Mouse (Mus musculus) limb, embryonic 13.5 days (tissue): ENCODE measurements around the gene 2310061I04Rik. TPM values are rescaled to one million over a fixed set of nuclear protein-coding genes. Genes with fewer than 3 reads are reported as not detected.

Experiments
- ATAC-seq: fragments of 200-750 bp; cut with Nextera tagmentation; 2 replicates; pipeline ENCODE4 v1.8.0; 2017; ENCODE audit warnings: low read depth, moderate number of reproducible peaks, moderate TSS enrichment; ENCODE audit not compliant: low FRiP score
- H3K27ac ChIP-seq: fragments of 300-500 bp; sonication (generic); 2 replicates; pipeline ENCODE4 v1.5.1; 2015; ENCODE audit warnings: inconsistent platforms, mild to moderate bottlenecking, moderate library complexity
- H3K27me3 ChIP-seq: fragments of 300-500 bp; sonication (generic); 2 replicates; pipeline ENCODE4 v1.6.1; 2015; ENCODE audit warnings: mild to moderate bottlenecking, inconsistent platforms
- H3K36me3 ChIP-seq: fragments of 300-500 bp; sonication (generic); 2 replicates; pipeline ENCODE4 v1.6.1; 2015; ENCODE audit warnings: inconsistent platforms, mild to moderate bottlenecking, moderate library complexity
- H3K4me1 ChIP-seq: fragments of 300-500 bp; sonication (generic); 2 replicates; pipeline ENCODE4 v1.6.1; 2015; ENCODE audit warnings: inconsistent platforms
- H3K4me2 ChIP-seq: fragments of 300-500 bp; sonication (generic); replicated peaks from 2 replicates; pipeline ENCODE4 v1.6.1; 2015; ENCODE audit warnings: inconsistent platforms, mild to moderate bottlenecking, moderate library complexity
- H3K4me3 ChIP-seq: fragments of 300-500 bp; sonication (generic); 2 replicates; pipeline ENCODE4 v1.5.1; 2015; ENCODE audit warnings: moderate library complexity, mild to moderate bottlenecking, inconsistent platforms
- H3K9ac ChIP-seq: fragments of 300-500 bp; sonication (generic); 2 replicates; pipeline ENCODE4 v1.6.1; 2015; ENCODE audit warnings: mild to moderate bottlenecking, inconsistent platforms
- H3K9me3 ChIP-seq: fragments of 300-500 bp; sonication (generic); 2 replicates; pipeline ENCODE4 v1.6.1; 2016; ENCODE audit warnings: inconsistent platforms
- WGBS: fragments of 180-500 bp; shearing (Covaris S2); methylation state at CpG from one replicate; pipeline ENCODE4 v1.1.7; 2015; 5-methylcytosine and 5-hydroxymethylcytosine counted together
- polyA plus RNA-seq: library from polyadenylated mRNA; unstranded; fragments of >200 nt; fragmentation: Nextera tagmentation; extraction: Ambion mirVana; gene quantifications from 2 replicates; pipeline ENCODE4 v1.2.1, GENCODE M21; 2015

The 2310061I04Rik gene
- polyA plus RNA-seq, 1 experiment from 2014 or later, result 21.9 TPM

GRCm38 (mm10) chr17:35879245-35880057 is 17.8 kb downstream of the 2310061I04Rik start, which contains the start of gene Dhx16:
Dhx16 (plus strand) TSS chr17:35879819.
- Histone ChIP-seq H3K27me3 (no peaks in the 10 kb centered on the region), H3K36me3 (peaks cover 50% of the 10 kb centered on the region), H3K9ac (peak within 1 kb of the TSS; percentile 93), H3K4me2 (peak within 1 kb of the TSS; percentile 83), H3K27ac (peak within 1 kb of the TSS; percentile 33; the same call in 1 of the 2 replicates), H3K4me1 (peaks cover 12% of the 10 kb centered on the region), H3K4me3 (peak within 1 kb of the TSS; percentile 94), H3K9me3 (no peaks in the 10 kb centered on the region)
- WGBS, result 5% methylated on average over 66 of the region's 66 CpGs
- peak; percentile 93 for ATAC-seq

- H3K9ac ChIP-seq, result no peak overlapping the region
- no peaks in the 10 kb centered on the region for H3K27me3 ChIP-seq
- no peak for ATAC-seq
- H3K4me3 ChIP-seq, result no peak overlapping the region
- H3K36me3 ChIP-seq, result peaks cover 40% of the 10 kb centered on the region
- no peak overlapping the region for H3K4me2 ChIP-seq
- H3K9me3 ChIP-seq, result no peaks in the 10 kb centered on the region
- peaks cover 29% of the 10 kb centered on the region for H3K4me1 ChIP-seq
- WGBS, result 93% methylated on average over 6 of the region's 6 CpGs
- no peak overlapping the region for H3K27ac ChIP-seq
Measured at GRCm38 (mm10) chr17:35874721-35875120, 22.5 kb downstream of the 2310061I04Rik start.

DNA sequence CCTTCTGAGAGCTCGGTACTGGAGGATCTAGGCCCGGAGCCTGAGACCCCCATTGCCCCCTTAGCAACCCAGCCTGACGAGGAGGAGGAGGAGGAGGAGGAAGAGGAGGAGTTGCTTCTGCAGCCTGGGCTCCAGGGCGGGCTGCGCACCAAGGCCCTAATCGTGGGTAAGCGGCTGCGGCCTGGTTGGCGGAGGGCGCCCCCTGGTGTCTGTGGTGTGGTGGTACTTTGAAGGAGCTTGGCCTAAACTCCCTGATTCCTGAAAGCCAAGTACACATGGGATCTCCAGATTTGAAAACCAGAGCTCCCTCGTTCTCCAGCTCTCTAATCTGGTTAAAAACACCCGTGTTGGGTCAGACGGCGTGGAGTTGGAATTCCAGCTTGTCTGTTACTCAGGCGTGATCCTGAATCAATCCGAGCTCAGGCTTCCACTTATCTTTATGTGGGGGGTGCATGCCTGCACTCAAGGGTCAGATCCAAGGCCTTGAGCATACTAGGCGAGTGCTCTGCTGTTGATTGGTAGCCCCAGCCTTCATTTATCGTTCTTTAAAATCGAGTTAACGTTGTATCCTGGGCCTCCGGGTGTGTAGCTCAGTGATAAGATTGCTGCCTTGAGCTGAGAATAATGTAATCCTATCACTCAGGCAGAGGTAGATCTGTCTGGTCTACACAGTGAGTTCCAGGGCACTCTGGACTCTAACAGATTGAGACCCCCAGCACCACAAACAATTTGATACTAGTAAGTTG is 23.3 kb downstream of the 2310061I04Rik start:
- Histone ChIP-seq H3K36me3 (peaks cover 40% of the 10 kb centered on the region), H3K27ac (no peak overlapping the region), H3K4me1 (peaks cover 36% of the 10 kb centered on the region), H3K4me2 (peak overlapping the region; percentile 12; the same call in 1 of the 2 replicates), H3K9ac (peak overlapping the region; percentile 13; the same call in 1 of the 2 replicates), H3K27me3 (no peaks in the 10 kb centered on the region), H3K4me3 (no peak overlapping the region), H3K9me3 (no peaks in the 10 kb centered on the region)
- WGBS, result 32% methylated on average over 21 of the region's 21 CpGs
- ATAC-seq, result peak; percentile 65

DNA sequence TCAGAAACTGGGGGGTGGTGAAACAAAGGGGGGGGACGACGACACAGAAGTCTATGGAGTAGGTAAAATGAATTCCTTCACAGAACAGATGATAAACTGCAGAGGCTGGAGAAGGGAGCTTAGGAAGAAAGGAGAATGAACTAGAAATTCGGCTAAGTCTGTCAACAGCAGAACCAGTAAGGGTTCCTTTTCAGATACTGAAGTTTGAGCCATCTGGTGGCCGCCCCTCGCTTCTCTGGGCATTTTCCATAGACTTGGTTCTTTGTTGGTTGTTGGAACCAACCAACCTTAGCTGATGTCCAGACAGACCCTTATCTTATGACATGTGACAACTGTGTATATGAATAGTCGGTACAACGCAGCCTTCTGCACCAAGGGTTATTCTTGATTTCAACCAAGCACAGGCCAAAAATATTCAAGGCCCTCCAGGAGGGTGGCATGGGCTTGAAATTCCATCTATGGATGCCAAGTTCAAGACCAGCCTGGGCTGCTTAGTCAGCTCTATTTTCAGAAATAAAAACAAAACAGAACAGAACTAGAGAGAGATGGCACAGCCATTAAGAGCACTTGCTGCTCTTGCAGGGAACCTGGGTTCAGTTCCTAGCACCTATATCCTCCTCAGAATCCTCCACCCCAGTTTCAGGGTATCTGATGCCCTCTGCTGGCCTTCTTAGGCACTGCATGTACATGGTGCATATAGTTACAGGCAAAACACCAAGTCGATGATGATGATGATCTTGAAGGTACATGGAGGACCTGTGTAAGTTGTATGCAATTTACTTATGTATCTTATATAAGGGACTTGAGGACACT is 26.1 kb downstream of the 2310061I04Rik start:
- Histone ChIP-seq H3K9me3 (no peaks in the 10 kb centered on the region), H3K4me2 (peak overlapping the region; percentile 99)

GRCm38 (mm10) chr17:35870151-35870883 is 26.9 kb downstream of the 2310061I04Rik start:
- H3K9me3 ChIP-seq, result no peaks in the 10 kb centered on the region
- peak overlapping the region; percentile 6; the same call in 1 of the 2 replicates for H3K27ac ChIP-seq
- peak overlapping the region; percentile 86 for H3K9ac ChIP-seq
- peaks cover 34% of the 10 kb centered on the region for H3K36me3 ChIP-seq
- H3K4me2 ChIP-seq, result peak overlapping the region; percentile 99
- WGBS, result 63% methylated on average over 9 of the region's 9 CpGs
- H3K27me3 ChIP-seq, result no peaks in the 10 kb centered on the region
- H3K4me1 ChIP-seq, result peaks cover 58% of the 10 kb centered on the region
- peak overlapping the region; percentile 63 for H3K4me3 ChIP-seq
- ATAC-seq, result no peak

More for the DNA sequence above, 26.1 kb downstream of the 2310061I04Rik start:
- no peak for ATAC-seq
- H3K27ac ChIP-seq, result peak overlapping the region; percentile 6; the same call in 1 of the 2 replicates
- peaks cover 39% of the 10 kb centered on the region for H3K36me3 ChIP-seq
- H3K27me3 ChIP-seq, result no peaks in the 10 kb centered on the region
- H3K9ac ChIP-seq, result no peak overlapping the region
- peaks cover 58% of the 10 kb centered on the region for H3K4me1 ChIP-seq
- H3K4me3 ChIP-seq, result peak overlapping the region; percentile 63
- WGBS, result 85% methylated on average over 8 of the region's 8 CpGs

DNA sequence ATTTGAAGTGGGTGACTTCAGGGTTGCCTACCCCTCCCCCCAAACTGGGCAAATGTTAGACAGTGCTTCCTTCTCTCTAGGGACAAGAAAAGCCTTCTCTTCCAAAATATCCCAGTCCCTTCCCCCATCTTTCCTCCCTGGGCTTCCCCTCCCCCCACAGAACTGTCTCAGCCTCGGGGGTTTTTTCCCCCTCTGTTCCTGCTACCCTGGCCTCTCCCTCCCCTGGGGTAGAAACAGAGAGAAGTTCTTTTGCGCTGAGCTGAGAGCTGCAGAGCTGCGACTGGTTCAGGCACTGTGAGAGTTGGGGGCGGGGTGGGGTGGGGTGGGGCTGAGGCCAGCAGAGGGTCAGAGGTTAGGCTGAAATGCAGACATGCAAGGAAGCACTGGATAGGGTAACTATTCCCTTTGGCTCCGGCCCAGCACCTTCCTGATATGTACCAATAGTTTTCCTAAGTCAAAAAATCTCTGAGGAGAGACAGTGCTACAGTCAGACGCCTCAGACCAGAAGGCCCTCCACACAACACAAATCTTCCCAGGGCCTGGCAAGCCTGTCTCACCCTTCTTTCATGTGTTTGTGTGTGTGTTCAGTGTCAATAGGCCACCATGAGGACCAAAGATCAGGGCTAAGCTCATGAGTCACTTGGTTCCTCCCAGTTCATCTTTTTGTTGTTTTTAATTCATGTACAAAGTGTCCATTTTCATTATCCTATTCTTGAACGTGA is 27.7 kb downstream of the 2310061I04Rik start:
- no peaks in the 10 kb centered on the region for H3K27me3 ChIP-seq
- peaks cover 65% of the 10 kb centered on the region for H3K4me1 ChIP-seq
- H3K9ac ChIP-seq, result peak overlapping the region; percentile 86
- H3K36me3 ChIP-seq, result peaks cover 26% of the 10 kb centered on the region
- H3K9me3 ChIP-seq, result no peaks in the 10 kb centered on the region
- H3K27ac ChIP-seq, result peak overlapping the region; percentile 6; the same call in 1 of the 2 replicates
- ATAC-seq, result no peak
- H3K4me2 ChIP-seq, result peak overlapping the region; percentile 99
- peak overlapping the region; percentile 63 for H3K4me3 ChIP-seq
- WGBS, result 4% methylated on average over 7 of the region's 7 CpGs

DNA sequence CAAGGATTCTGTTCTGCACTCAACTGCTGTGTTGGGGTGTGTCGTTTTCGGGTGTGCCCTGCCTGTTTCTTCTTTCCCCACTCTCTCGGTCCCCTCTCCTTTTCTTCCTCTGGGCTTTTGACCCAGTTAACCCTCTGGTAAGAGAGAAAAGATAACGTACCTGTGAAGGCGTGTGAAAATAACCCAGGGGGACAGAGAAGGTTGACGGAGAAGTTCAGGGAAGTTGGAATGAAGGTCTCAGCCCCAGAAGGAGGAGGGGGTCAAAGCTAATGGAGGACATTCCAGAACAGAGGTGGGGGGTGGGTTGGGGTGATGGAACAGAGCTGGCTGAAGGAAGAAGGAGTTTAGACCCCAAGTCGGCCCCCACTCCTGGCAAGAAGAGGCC is 28.3 kb downstream of the 2310061I04Rik start:
- Histone ChIP-seq H3K36me3 (peaks cover 22% of the 10 kb centered on the region), H3K4me2 (peak overlapping the region; percentile 99), H3K9ac (peak overlapping the region; percentile 86), H3K27ac (peak overlapping the region; percentile 6), H3K9me3 (no peaks in the 10 kb centered on the region), H3K4me1 (peaks cover 69% of the 10 kb centered on the region), H3K27me3 (no peaks in the 10 kb centered on the region), H3K4me3 (peak overlapping the region; percentile 63)
- WGBS, result 3% methylated on average over 7 of the region's 7 CpGs
- no peak for ATAC-seq

DNA sequence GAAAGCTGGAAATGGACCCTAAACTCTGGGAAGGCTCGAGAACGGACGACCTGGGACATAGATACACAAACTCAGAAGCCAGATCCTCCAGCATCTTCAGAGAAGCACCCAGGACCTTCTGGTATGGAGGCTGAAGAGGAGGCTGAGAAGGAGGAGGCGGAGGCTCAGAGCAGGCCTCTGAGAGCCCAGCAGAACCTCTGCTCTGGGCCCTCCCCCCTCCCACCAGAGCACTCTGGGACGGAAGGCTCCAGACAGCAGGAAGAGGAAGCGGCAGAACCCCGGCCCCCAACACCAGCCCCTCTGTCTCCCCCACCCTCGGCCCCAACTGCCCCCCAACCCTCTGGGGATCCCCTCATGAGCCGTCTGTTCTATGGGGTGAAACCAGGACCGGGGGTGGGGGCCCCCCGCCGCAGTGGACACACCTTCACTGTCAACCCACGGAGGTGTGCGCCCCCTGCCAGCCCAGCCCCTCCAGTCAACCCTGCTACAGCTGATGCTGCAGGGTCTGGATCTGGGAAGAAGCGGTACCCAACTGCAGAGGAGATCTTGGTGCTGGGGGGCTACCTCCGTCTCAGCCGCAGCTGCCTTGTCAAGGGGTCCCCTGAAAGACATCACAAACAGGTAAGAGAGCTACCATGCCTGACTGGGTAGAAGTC is 28.9 kb downstream of the 2310061I04Rik start:
- H3K4me1 ChIP-seq, result peaks cover 62% of the 10 kb centered on the region
- no peak for ATAC-seq

DNA sequence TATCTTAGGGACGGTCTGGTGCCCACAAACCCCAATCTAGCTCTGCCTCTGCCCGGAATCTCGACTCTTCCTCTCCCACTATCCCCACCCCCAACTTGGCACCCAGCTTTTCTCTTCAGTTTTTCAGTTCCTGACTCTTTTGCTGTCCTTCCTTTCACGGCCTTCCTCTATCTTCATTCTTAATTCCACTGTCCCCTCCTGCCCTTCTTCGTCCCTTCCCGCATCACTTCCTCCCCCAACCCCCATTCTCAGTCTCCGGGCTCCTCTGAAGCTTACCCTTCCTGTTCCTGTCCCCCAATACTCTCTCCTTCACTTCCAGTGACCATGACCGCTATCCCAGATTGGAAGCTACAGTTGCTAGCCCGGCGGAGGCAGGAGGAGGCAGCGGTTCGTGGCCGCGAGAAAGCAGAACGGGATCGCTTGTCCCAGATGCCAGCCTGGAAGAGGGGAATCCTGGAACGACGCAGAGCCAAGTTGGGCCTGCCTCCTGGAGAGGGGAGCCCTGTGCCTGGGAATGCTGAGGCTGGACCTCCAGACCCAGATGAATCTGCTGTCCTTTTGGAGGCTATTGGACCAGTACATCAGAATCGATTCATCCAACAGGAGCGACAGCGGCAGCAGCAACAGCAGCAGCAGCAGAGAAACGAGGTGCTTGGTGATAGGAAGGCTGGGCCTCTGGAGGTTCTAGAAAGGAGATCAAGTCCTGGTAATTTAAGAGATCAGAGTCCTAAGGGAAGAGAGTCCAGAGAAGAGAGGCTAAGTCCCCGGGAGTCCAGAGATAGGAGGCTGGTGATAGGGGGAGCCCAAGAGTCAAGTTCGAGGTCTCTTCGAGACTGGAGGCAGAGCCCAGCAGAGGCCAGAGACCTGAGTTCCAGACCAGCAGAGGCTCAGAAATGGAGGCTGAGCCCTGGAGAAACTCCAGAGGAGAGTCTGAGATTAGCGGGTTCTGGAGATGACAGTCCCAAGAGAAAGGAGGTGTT is 30.0 kb downstream of the 2310061I04Rik start:
- 8% methylated on average over 26 of the region's 26 CpGs for WGBS
- peak overlapping the region; percentile 63 for H3K4me3 ChIP-seq
- H3K9ac ChIP-seq, result peak overlapping the region; percentile 86
- peaks cover 15% of the 10 kb centered on the region for H3K36me3 ChIP-seq
- ATAC-seq, result no peak
- H3K4me1 ChIP-seq, result peaks cover 54% of the 10 kb centered on the region
- H3K27ac ChIP-seq, result peak overlapping the region; percentile 95
- no peaks in the 10 kb centered on the region for H3K27me3 ChIP-seq
- H3K9me3 ChIP-seq, result no peaks in the 10 kb centered on the region
- H3K4me2 ChIP-seq, result peak overlapping the region; percentile 99

More for the DNA sequence above, 28.9 kb downstream of the 2310061I04Rik start:
- H3K4me2 ChIP-seq, result peak overlapping the region; percentile 99
- no peaks in the 10 kb centered on the region for H3K27me3 ChIP-seq
- peak overlapping the region; percentile 63 for H3K4me3 ChIP-seq
- H3K27ac ChIP-seq, result peak overlapping the region; percentile 95
- WGBS, result 24% methylated on average over 17 of the region's 17 CpGs
- peaks cover 21% of the 10 kb centered on the region for H3K36me3 ChIP-seq
- H3K9me3 ChIP-seq, result no peaks in the 10 kb centered on the region
- H3K9ac ChIP-seq, result peak overlapping the region; percentile 86
